In the genomic region with DNA sequence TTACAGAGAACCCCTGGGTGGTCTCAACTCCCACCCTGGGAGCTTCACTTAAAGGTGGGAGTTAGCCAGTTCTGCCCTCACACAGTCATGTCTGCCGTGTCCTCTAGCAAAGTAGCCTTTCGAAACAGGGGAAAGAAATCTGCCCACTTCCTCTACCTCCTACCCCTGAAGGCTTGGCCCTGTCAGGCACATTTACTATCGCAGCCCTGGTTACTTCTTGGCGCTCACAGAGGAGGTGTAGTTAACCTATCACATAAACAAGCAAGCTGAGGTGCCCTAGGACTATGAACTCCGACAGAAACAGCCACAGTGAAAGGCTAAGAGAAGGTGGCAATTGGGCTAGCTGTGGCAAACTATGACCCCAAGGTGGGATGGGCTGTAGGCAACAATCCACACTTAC, we compare ENCODE assay signal across 11 mouse cellular contexts.
A peak's percentile ranks its signal among the peaks of the same experiment; 100 is the strongest.
DNase-seq lines count a peak whose midpoint lies in the region; ATAC-seq lines count a peak whose summit lies in the region.
"Had no signal": no experiment of that assay in that cellular context is flagged by ENCODE, and none has a peak within 500 bp of the region (broad histone marks: within the 10 kb centered on the region; RNA-seq: fewer than 3 reads in every experiment).

No protein-coding gene starts in this region.

- peaks cover 32% of the 10 kb centered on the region for H3K4me1 ChIP-seq in liver, embryonic 11.5 days (replicated peaks; ENCODE audit: control insufficient read depth, insufficient read depth, low read length)
- H3K4me1 ChIP-seq in forebrain, embryonic 13.5 days: peaks cover 21% of the 10 kb centered on the region

- DNase-seq in kidney, adult 9 months: peak; percentile 51
- no peak for DNase-seq in kidney, postnatal 14 days
- DNase-seq in thymus, postnatal 4 days: peak; percentile 28
- no peak for DNase-seq in thymus, postnatal 10 days (ENCODE audit: low spot score in 2 of 2)
- DNase-seq in liver, embryonic 11.5 days (ENCODE audit: low spot score): no peak
- DNase-seq in adrenal gland, postnatal 10 days: no peak
- DNase-seq in layer of hippocampus, postnatal 25 days (ENCODE audit: extremely low spot score in 1 of 2, low spot score in 1 of 2): no peak
- DNase-seq: retina, postnatal 1 day; thymus, postnatal 14 days had no signal

- no peaks in the 10 kb centered on the region; the same call in none of the 2 replicates for H3K36me3 ChIP-seq in liver, embryonic 11.5 days (ENCODE audit: control insufficient read depth, insufficient read depth, low read length)
- peaks cover 13% of the 10 kb centered on the region; the same call in 1 of the 2 replicates for H3K36me3 ChIP-seq in forebrain, embryonic 13.5 days (ENCODE audit: poor library complexity, severe bottlenecking)

- H3K9ac ChIP-seq in liver, embryonic 11.5 days (ENCODE audit: low read depth, low read length): no peak overlapping the region
- H3K9ac ChIP-seq in forebrain, embryonic 13.5 days: no peak overlapping the region

- 14% methylated on average over 5 of the region's 5 CpGs for WGBS in liver, embryonic 11.5 days
- 47% methylated on average over 5 of the region's 5 CpGs for WGBS in forebrain, embryonic 13.5 days

- peak overlapping the region; percentile 0; the same call in 1 of the 2 replicates for H3K4me2 ChIP-seq in liver, embryonic 11.5 days
- H3K4me2 ChIP-seq in forebrain, embryonic 13.5 days: no peak overlapping the region

- ATAC-seq in liver, embryonic 11.5 days (replicated peaks; ENCODE audit: low FRiP score): no peak
- ATAC-seq in forebrain, embryonic 13.5 days: no peak
- ATAC-seq: midbrain, embryonic 16.5 days had no signal

- H3K4me3 ChIP-seq in liver, embryonic 11.5 days (ENCODE audit: low read depth, low read length): no peak overlapping the region
- H3K4me3 ChIP-seq in forebrain, embryonic 13.5 days: no peak overlapping the region

- H3K9me3 ChIP-seq in liver, embryonic 11.5 days (ENCODE audit: control insufficient read depth, low read length): no peaks in the 10 kb centered on the region
- H3K9me3 ChIP-seq in forebrain, embryonic 13.5 days (replicated peaks): no peaks in the 10 kb centered on the region

- peak overlapping the region; percentile 54 for H3K27ac ChIP-seq in liver, embryonic 11.5 days (ENCODE audit: low read depth, low read length)
- no peak overlapping the region for H3K27ac ChIP-seq in forebrain, embryonic 13.5 days

- no peaks in the 10 kb centered on the region for H3K27me3 ChIP-seq in liver, embryonic 11.5 days (replicated peaks; ENCODE audit: control insufficient read depth, insufficient read depth, low read length)
- no peaks in the 10 kb centered on the region for H3K27me3 ChIP-seq in forebrain, embryonic 13.5 days

Comparison
In these comparisons a context has a peak if more than half of its experiments do, and no peak if none do; other contexts are left out.
1. DNase-seq: peak in kidney, adult 9 months (single experiment) and thymus, postnatal 4 days (single experiment); none in kidney, postnatal 14 days (single experiment), thymus, postnatal 10 days (0 of 2), liver, embryonic 11.5 days (single experiment), adrenal gland, postnatal 10 days (single experiment) and layer of hippocampus, postnatal 25 days (0 of 2).